Mouse (Mus musculus): ENCODE measurements around the gene Fibcd1. TPM values are rescaled to one million over a fixed set of nuclear protein-coding genes. Genes with fewer than 3 reads are reported as not detected.

Gene Fibcd1
- polyA plus RNA-seq (2012; rRNA removed) = 0.34 and 0.40 TPM in 2 replicates
- 0.17 and 0.28 TPM in 2 replicates for polyA plus RNA-seq (2014; fragmentation: Nextera tagmentation; extraction: Ambion mirVana)

- no peaks in the 10 kb centered on the region for H3K36me3 ChIP-seq (ENCODE audit: control insufficient read depth, insufficient read depth, low read length)
- H3K4me3 ChIP-seq (replicated peaks; ENCODE audit: low read length) = peak within 1 kb of the TSS; percentile 59
- H3K9ac ChIP-seq (ENCODE audit: low read depth, low read length, severe bottlenecking) = peak within 1 kb of the TSS; percentile 55
- H3K4me2 ChIP-seq (replicated peaks; ENCODE audit: low read depth, low read length, severe bottlenecking) = peak within 1 kb of the TSS; percentile 98
- H3K27ac ChIP-seq (replicated peaks; ENCODE audit: low read depth, low read length) = no peak within 1 kb of the TSS
- no peak for TF ChIP-seq POLR2A (IDR thresholded peaks at IDR 0.05; ENCODE audit: borderline replicate concordance, extremely low read depth, insufficient read depth, insufficient read length)
- no peak for ATAC-seq (ENCODE audit: low FRiP score, low read depth)
- under 1% methylated on average over 45 of the region's 88 CpGs for WGBS
- H3K27me3 ChIP-seq (ENCODE audit: control insufficient read depth, insufficient read depth, low read length) = peaks cover 39% of the 10 kb centered on the region
- no peak for DNase-seq (ENCODE audit: low spot score)
- no peaks in the 10 kb centered on the region for H3K9me3 ChIP-seq (ENCODE audit: control insufficient read depth, low read length)
- H3K4me1 ChIP-seq (ENCODE audit: control insufficient read depth, insufficient read depth, low read length) = peaks cover 14% of the 10 kb centered on the region
Observed at GRCm38 (mm10) chr2:31845896-31846691, at the start of gene Fibcd1. Gene Fibcd1 (minus strand): TSS chr2:31846005.

- Histone ChIP-seq H3K4me3 (replicated peaks; ENCODE audit: low read length) (no peak overlapping the region), H3K27me3 (ENCODE audit: control insufficient read depth, insufficient read depth, low read length) (no peaks in the 10 kb centered on the region), H3K9ac (ENCODE audit: low read depth, low read length, severe bottlenecking) (0 out of 2 replicates have a peak overlapping the region, but pooled peaks have one; percentile 21), H3K4me2 (replicated peaks; ENCODE audit: low read depth, low read length, severe bottlenecking) (no peak overlapping the region), H3K36me3 (ENCODE audit: control insufficient read depth, insufficient read depth, low read length) (no peaks in the 10 kb centered on the region), H3K4me1 (ENCODE audit: control insufficient read depth, insufficient read depth, low read length) (peaks cover 15% of the 10 kb centered on the region), H3K9me3 (ENCODE audit: control insufficient read depth, low read length) (no peaks in the 10 kb centered on the region), H3K27ac (replicated peaks; ENCODE audit: low read depth, low read length) (no peak overlapping the region; the same call in 1 of the 2 replicates)
- WGBS = 39% methylated on average over 13 of the region's 13 CpGs
- DNase-seq (ENCODE audit: low spot score) (no peak), ATAC-seq (ENCODE audit: low FRiP score, low read depth) (no peak)
- TF ChIP-seq POLR2A (IDR thresholded peaks at IDR 0.05; ENCODE audit: borderline replicate concordance, extremely low read depth, insufficient read depth, insufficient read length) = no peak
Observed at GRCm38 (mm10) chr2:31894221-31894870, 48.5 kb upstream of the Fibcd1 start.

DNA sequence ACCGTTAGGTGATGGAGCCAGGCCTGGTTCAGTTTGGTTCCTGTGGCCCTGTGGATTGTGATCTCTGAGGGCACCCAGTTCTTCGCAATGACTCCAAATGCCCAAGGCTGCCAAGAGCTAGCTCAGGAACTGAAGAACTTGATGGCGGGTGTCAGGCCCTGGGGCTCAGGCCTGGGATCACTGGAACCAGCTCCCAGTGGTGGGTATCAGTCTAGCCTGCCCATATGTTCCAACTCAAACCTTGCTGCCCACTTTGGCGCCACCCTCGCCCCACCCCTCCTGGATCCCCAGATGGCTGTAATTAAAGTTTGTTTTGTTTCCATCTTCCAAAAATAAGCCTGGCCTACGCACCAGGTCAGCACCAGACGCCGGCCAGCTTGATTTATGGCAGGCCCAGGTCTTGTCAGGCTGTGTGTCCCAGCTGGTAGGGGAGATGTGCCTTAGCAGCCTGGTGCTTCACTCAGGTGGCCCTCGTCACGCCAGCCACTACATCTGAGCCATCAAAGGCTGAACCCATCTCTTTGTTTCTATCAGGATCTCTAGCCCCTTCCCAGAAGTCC is 47.4 kb upstream of the Fibcd1 start:
- no peaks in the 10 kb centered on the region for H3K9me3 ChIP-seq (ENCODE audit: control insufficient read depth, low read length)
- peaks cover 15% of the 10 kb centered on the region for H3K4me1 ChIP-seq (ENCODE audit: control insufficient read depth, insufficient read depth, low read length)
- H3K27ac ChIP-seq (replicated peaks; ENCODE audit: low read depth, low read length) = no peak overlapping the region
- H3K9ac ChIP-seq (ENCODE audit: low read depth, low read length, severe bottlenecking) = no peak overlapping the region
- no peak for TF ChIP-seq POLR2A (IDR thresholded peaks at IDR 0.05; ENCODE audit: borderline replicate concordance, extremely low read depth, insufficient read depth, insufficient read length)
- H3K4me3 ChIP-seq (replicated peaks; ENCODE audit: low read length) = no peak overlapping the region
- H3K27me3 ChIP-seq (ENCODE audit: control insufficient read depth, insufficient read depth, low read length) = peaks cover 5% of the 10 kb centered on the region
- H3K4me2 ChIP-seq (replicated peaks; ENCODE audit: low read depth, low read length, severe bottlenecking) = no peak overlapping the region
- no peak for DNase-seq (ENCODE audit: low spot score)
- 39% methylated on average over 10 of the region's 10 CpGs for WGBS
- H3K36me3 ChIP-seq (ENCODE audit: control insufficient read depth, insufficient read depth, low read length) = no peaks in the 10 kb centered on the region
- no peak for ATAC-seq (ENCODE audit: low FRiP score, low read depth)

- Histone ChIP-seq H3K4me3 (replicated peaks; ENCODE audit: low read length) (no peak overlapping the region), H3K9me3 (ENCODE audit: control insufficient read depth, low read length) (no peaks in the 10 kb centered on the region), H3K27ac (replicated peaks; ENCODE audit: low read depth, low read length) (no peak overlapping the region), H3K9ac (ENCODE audit: low read depth, low read length, severe bottlenecking) (no peak overlapping the region), H3K4me2 (replicated peaks; ENCODE audit: low read depth, low read length, severe bottlenecking) (no peak overlapping the region), H3K4me1 (ENCODE audit: control insufficient read depth, insufficient read depth, low read length) (peaks cover 15% of the 10 kb centered on the region), H3K36me3 (ENCODE audit: control insufficient read depth, insufficient read depth, low read length) (no peaks in the 10 kb centered on the region), H3K27me3 (ENCODE audit: control insufficient read depth, insufficient read depth, low read length) (peaks cover 24% of the 10 kb centered on the region)
- ATAC-seq (ENCODE audit: low FRiP score, low read depth) (no peak), DNase-seq (ENCODE audit: low spot score) (no peak)
- TF ChIP-seq POLR2A (IDR thresholded peaks at IDR 0.05; ENCODE audit: borderline replicate concordance, extremely low read depth, insufficient read depth, insufficient read length) = no peak
- WGBS = 92% methylated on average over 2 of the region's 2 CpGs
Observed at GRCm38 (mm10) chr2:31891219-31891618, 45.4 kb upstream of the Fibcd1 start.

GRCm38 (mm10) chr2:31888871-31889270 is 43.1 kb upstream of the Fibcd1 start:
- DNase-seq (ENCODE audit: low spot score) (no peak), ATAC-seq (ENCODE audit: low FRiP score, low read depth) (no peak)
- Histone ChIP-seq H3K27me3 (ENCODE audit: control insufficient read depth, insufficient read depth, low read length) (peaks cover 34% of the 10 kb centered on the region), H3K4me3 (replicated peaks; ENCODE audit: low read length) (no peak overlapping the region), H3K9ac (ENCODE audit: low read depth, low read length, severe bottlenecking) (no peak overlapping the region), H3K36me3 (ENCODE audit: control insufficient read depth, insufficient read depth, low read length) (no peaks in the 10 kb centered on the region), H3K4me1 (ENCODE audit: control insufficient read depth, insufficient read depth, low read length) (peaks cover 8% of the 10 kb centered on the region), H3K4me2 (replicated peaks; ENCODE audit: low read depth, low read length, severe bottlenecking) (no peak overlapping the region), H3K9me3 (ENCODE audit: control insufficient read depth, low read length) (no peaks in the 10 kb centered on the region), H3K27ac (replicated peaks; ENCODE audit: low read depth, low read length) (no peak overlapping the region)
- TF ChIP-seq POLR2A (IDR thresholded peaks at IDR 0.05; ENCODE audit: borderline replicate concordance, extremely low read depth, insufficient read depth, insufficient read length) = no peak
- 88% methylated on average over 1 of the region's 1 CpGs for WGBS
